Mouse (Mus musculus) testis, postnatal 10 days (tissue): ENCODE results near the gene Prss53.
"Not testable (repeated sequence)": the region's sequence is repeated elsewhere in the genome, so short reads cannot be mapped to it uniquely, and the experiment has no call there.

Source experiments
- DNase-seq: peaks from one replicate; pipeline ENCODE4 v3.0.0; 2021; ENCODE audit warnings: low spot score

Gene Prss53

DNA sequence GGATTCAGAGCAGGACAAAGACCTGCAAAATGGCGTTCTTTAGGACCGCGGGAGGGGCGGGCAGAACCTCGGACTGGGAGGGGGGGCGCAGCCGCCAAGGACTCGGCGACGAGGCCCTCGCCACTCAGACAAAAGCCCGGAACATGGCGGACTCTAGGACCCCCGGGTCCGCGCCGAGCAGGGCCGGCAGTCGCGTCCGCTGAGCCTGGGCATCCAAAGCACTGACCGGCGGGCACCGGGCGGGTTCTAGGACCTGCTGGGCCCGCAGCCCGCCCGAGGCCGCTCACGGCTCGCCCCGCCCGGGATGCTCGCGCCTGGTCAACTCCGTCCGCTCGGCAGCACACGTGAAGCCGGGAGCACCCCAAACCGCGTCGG is 15.2 kb downstream of the Prss53 start:
- DNase-seq = peak; percentile 96

DNA sequence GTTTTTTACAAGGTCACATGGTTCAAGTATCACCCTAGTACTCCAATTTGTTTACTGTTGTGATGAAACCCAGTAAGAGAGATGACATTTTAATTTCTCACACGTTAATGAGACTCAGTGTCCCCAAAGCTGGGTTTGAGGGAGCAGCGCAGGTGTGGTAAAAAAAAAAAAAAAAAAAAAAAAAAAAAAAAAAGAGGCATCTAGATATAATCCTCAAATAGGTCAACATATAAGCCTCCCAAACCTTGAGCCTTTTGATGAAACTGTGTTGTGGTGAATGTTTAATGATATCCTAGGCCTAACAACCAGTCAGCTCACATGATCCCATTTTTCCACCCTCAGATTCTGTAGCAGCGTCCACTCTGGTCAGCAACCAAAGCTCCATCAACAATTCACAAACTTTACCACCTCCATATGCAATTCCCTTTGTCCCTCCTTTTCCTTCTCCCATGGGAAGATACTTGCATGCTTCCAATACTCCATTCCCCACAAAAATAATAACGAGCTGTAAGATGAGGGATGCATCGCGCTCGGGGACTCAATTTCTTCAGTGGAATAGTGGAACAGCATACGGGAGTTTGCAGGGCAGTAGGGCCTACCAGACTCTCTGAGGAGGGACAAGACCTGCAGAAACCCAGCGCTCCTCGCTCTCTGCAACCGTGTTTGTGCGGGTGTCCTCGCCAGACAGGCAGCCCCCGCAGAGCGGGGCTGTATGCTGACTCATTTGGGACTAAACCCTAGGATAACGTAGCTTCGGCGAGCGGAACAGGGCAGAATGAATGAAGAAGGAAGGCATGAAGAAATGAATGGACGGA is 15.8 kb downstream of the Prss53 start:
- DNase-seq = no peak

DNA sequence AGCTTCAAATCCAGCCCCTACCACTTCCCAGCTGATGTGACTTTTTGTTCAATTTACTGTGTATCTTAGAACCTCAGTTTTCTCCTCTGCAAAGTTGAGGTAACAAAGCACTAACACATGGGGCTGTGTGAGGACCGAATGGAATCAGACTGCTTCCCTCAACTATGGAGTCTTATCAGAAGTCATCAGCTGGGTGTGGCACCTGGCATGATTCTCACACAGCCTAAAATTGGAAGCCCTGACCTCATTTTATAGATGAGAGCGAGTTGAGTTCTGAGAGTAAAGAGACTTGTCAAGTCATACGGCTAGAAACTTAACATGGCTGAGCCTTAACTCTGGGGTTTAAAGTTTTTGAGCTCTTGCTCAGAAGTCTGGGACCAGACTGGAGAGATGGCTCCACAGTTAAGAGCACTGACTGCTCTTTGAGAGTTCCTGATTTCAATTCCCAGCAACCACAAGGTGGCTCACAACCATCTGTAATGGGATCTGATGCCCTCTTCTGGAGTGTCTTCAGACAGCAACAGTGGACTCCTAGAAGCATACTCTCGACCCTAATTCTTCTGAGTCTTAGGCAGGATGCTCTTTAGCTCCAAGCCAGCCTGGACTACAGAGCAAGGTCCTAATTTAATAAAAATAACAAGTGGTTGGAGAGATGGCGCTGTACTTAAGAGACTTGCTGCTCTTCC is 20.5 kb downstream of the Prss53 start:
- DNase-seq = no peak

DNA sequence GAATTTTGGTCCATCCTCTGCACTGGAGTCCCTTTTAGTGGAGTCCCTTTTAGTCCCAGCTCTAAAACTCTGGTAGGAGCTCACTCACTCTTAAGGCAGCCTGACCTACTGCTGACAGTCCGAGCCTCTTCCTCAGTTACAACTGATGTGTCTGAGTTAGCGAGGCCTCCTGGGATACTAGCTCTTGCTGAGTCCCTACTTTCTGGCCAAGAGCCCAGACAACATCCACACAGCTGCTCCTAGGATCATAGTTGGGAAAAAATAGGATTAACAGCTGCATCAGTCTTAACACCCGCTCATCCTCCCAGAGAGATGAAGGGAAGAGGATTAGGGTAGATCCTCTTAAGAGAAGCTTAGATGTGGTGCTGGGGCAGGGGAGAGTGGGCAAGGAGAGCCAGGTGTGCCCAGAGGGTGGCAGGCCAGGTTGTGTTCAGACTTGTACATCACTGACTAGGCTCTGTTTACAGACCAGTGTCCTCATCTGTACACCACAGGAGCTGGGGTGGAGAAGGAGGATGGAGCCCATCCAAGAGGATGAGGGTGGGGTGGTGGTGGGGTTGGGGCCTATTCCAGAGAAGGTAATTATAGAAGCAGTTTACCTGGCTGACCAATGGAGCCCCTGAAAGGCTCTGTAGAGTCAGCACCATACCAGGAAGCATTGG is 21.5 kb downstream of the Prss53 start:
- no peak for DNase-seq

DNA sequence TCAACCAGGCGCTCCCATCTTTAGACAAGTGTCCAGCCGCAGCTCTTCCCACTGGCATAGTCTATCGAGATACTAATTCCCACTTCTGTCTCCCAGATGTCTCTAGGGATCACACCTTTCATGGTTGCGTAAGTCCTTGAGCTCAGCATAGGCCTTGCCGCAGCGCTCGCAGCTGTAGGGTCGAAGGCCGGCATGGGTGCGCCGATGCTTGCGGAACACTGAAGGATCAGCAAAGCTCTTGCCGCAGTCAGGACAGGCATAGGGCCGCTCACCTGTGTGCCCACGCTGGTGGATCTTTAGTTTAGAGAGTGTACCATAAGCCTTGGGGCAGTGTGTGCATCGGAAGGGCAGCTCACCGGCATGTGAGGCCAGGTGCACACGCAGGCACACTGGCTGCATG is 23.1 kb downstream of the Prss53 start:
- no peak for DNase-seq

DNA sequence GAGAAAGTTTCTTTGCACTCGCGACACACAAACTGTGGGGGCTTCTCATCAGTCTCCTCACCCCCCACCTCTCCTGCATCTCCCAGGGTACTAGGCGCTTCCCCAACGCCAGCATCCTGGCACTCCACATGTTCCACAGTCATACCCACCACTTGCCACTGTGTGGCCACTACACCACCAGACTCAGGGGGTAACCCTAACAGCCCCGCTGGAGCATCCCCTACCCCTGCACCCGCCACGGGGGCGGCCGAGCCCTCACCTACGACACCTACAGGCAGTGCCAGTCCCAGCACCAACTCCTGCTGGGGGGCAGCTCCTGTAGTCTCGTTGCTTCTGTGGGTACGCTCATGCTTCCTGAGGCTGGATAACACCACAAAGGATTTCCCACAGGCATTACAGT is 24.3 kb downstream of the Prss53 start:
- DNase-seq = no peak

DNA sequence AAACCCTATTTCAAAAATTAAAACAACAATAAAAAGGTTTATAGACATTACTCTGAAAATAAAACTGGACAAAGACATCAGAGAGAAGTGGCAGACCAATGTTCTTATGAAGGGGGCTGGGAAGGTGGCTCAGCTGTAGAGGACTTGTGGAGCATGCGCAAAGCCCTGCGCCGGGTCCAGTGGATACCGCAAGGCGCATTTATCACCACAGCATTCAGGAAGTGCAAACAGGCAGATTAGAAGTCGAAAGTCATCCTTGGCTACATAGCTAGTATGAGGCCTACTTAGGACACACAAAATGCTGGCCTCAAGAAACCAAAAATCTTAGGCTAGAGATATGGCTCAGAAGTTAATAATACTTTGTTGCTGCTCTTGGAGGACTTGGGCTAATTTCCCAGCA is 32.5 kb downstream of the Prss53 start:
- DNase-seq = no peak

DNA sequence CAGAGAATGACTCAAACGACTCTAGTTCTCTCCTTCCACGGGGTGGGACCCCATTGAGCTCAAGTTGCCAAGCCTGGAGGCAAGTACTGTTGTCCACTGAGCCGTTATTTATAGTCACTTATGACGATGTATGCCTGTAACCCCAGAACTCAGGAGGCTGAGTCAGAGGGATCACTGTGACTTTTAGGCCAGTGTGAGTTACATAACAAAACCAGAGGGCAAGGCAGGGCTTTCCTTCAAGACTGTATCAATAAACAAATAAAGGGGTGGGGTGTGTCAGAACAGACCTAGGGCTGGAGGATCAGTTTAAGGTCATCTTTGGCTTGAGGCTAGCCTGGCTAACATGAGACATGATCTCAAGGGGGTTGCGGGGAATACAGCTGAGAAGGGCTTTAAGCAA is 39.9 kb downstream of the Prss53 start:
- no peak for DNase-seq

DNA sequence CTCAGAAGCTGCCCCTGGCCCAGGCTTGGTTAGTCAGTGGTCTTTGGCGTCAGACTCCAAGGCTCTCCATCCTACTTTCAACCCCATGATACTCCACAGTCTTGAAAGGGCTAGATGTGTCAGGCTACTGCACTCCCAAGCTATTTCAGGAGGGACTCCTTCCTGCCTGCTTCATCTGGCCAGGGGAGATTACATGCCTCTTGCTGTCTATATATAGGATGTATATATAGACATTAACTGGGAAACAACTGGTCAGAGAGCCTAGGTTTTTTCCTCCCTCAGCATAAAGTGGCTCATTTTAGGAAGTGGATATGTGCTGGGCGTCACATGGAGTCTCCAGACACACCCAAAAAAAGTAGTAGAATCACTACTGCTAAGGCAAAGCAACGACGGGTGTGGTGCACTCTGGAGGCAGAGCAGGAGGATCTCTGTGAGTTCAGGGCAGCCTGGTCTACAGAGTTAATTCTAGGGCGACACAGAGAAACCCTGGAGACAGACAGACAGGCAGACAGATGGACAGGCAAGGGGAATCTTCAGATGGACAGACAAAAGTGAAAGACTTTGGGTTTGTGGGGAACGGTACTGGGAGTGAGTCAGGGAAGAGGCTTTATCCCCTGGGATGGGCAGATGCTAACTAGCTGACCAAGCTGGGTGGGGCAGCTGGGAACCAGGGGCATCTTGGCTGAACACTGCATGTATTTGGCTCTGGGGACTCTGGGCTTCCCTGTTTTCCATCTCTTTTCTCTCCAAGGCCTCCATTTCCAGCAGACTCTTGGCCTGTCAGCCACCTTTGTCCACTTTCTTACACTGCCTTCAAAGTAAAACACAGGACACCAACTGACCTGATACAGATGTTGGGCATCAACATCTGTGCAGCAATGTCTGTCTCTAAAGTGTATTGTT is 40.5 kb downstream of the Prss53 start:
- no peak for DNase-seq

DNA sequence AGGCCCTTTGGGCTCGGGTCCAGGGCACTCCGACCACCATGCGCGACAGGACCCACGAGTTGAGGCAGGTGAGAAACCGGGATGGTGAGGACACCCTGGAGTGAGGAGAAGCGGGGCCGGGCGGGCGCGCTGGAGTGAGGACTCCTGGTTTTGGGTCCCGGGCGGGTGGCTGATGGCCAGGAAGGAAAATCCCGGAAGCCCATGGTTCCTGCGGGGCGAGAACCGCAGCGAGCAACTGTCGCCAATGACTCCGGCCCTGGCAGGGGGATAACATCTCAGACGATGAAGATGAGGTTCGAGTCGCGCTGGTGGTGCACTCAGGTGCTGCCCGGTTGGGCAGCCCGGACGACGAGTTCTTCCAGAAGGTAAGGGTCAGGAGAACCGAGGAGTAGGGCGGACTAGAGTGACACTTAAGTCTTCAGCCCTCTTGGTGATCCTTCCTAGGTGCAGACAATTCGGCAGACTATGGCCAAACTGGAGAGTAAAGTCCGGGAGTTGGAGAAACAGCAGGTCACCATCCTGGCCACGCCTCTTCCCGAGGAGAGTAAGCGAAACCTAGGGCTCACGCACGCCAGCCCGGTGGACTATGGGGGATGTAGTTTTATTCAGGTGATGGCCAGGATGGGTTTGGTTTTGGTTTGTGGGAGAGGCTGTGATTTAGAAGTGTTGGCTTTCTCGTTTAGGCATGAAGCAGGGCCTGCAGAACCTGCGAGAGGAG is 48.6 kb downstream of the Prss53 start:
- peak; percentile 86 for DNase-seq

DNA sequence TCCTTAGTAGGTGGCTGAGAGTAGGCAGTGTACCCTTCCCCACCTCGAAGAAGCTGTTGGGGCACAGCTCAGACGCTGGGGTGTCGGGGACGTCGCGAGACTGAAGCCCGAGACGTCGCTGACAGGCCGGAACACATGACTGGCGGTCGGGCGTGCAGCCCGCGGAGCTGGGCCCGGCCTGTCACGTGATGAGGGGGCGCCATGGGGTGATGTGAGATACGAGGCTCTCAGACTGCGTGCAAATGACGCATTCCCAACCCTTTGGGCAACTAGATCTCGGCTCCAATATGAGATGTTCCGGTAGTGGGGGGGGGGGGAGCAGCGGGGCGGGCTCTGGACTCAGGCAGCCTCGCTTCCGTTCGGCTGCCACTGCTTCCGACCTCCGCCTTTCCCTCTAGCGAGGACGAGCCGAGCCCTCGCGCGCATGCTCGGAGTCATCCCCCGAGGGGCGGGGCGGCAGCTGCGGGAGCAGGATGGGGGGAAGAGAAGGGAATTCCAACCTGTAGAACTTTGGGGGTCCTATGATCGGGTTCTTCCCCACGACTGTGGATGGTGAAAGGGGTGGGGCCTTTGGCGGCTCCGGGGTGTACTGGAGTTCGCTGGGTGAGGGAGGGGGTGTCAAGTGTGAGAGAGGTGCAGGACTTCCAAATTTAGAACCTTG is 49.3 kb downstream of the Prss53 start:
- DNase-seq = peak; percentile 96

DNA sequence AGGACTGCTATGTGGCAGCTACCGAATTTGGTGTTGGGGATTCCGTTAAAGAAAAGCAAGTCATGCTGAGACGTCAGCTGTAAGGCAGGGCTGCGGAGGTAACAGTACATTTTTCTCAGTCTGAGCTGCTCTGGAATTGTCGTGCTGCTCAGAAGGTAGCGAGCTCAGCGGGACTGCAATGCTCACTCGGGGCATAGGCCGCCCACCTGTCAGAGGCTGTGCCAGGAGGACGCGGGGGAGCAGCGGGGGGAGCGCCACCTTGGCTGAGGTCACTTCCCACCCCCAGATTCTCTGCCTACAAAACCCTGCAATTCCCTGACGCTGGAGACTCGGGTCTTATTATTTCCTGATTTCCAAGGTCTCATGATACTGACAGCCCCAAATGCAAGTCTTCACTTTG is 49.9 kb downstream of the Prss53 start:
- DNase-seq = peak; percentile 82

DNA sequence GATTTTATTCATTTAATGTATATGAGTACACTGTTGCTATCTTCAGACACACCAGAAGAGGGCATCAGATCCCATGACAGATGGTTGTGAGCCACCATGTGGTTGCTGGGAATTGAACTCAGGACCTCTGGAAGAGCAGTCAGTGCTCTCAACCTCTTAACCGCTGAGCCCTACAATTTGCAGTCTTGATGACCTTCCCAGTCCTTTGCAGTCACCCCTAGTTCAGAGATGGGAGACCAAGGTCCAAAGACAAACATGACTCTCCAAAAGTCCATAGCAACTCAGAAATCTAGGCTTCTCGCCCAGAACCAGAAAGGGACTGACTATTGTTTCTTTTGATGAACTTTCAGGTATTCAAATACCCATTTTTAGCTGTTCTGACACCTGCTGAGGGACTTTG is 50.7 kb downstream of the Prss53 start:
- DNase-seq = not testable (repeated sequence)

DNA sequence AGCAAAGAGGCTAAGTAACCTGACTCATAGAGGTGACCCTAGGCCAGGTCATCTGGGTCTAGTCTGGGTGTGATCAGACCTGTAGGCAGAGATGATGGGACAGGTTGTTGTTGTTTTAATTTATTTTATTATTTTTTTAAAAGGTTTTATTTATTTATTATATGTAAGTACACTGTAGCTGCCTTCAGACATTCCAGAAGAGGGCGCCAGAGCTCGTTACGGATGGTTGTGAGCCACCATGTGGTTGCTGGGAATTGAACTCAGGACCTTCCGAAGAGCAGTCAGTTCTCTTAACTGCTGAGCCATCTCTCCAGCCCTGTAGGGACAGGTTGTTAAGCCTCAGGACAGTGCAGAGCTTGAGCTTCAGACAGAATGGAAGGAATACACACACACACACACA is 52.9 kb downstream of the Prss53 start:
- DNase-seq = not testable (repeated sequence)

DNA sequence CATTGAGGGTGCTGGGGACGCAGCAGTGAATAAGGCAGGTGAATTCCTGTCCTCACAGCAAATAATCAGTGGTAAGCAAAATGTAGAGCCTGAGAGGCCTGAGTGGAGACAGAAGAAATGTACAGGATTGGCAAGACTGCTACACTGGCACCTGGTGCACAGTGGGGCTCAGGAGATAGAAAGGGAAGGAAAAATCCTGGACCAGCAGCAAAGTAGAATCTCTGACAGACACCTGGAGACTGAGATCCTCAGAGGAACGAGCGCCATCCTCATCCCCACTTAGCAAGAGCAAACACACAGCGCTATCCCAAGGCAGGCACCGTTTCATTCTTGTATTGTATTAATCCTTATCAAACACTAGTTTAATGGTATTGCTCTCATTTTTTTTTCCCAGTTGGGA is 53.3 kb downstream of the Prss53 start:
- DNase-seq = no peak
